Mouse (Mus musculus) c-Kit-positive CD71-negative TER-119-negative erythroid progenitor cells, embryonic 14.5 days (primary cell): ENCODE data around the gene Gabarapl1.
"Not testable (repeated sequence)": the region's sequence is repeated elsewhere in the genome, so short reads cannot be mapped to it uniquely, and the experiment has no call there.

ENCODE experiments used
- DNase-seq: peaks from one replicate; pipeline ENCODE4 v3.0.0-alpha.2; 2013; ENCODE audit warnings: low read depth

The Gabarapl1 gene

DNA sequence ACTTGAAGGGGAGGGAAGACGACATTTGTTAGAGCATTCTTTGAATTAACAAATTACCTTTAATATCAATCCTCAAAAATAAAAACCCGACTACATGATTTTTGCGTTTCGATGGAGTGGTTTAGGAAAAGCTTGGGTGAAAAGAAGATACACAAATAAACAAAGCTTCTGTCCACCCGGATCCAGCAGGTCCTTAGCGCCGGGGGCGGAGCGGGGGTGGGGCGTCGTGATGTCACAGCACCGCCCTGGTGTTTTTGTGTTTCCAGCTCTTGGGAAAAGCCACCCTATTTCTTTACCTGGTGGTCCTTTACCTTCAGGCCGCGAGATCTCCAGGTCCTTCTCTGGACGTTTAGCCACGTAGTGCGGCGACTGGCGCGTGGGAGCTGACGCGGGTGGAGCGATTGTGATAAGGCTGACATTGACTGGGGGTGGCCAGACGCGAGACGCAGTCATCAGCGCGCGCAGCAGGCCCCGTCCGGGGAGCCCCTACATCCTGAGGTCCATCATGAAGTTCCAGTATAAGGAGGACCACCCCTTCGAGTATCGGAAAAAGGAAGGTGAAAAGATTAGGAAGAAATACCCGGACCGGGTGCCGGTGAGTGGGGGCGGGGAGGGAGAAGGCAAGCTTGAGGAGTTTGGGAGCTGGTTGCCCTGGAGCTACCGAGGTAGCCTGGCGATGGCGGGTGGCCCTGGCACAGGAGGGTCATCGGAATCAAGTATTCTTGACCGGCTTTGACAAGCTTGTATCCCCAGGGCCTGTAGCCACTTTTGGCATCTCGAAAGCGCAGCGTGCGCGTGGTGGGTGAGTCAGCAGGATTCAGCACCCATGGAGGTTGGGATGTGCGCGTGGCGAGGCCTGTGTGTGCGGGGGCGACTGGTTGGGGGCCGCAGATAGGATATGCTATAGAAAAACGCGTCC is at the start of gene Gabarapl1:
Gene Gabarapl1 (plus strand): TSS at position 219 of the 919 bp plus-strand sequence.
- DNase-seq, result no peak

DNA sequence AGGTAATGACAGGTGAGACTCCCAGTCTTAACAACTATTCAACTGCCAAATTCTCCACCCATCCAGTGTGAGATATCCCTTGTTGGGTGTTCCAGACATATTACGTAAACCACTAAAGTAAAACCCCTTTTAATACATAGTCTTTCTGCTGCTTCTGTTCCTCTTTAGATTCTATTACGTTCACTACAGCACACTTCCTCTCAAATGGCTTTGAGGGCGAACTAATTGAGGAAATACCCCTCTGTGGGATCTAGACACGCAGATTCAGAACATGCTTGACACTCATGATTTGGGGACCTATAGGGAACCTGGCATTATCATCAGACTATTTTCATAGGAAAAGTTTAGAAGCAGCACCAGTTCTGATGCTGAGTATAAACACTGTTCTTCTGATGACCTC is 38.0 kb upstream of the Gabarapl1 start:
- DNase-seq, result no peak

DNA sequence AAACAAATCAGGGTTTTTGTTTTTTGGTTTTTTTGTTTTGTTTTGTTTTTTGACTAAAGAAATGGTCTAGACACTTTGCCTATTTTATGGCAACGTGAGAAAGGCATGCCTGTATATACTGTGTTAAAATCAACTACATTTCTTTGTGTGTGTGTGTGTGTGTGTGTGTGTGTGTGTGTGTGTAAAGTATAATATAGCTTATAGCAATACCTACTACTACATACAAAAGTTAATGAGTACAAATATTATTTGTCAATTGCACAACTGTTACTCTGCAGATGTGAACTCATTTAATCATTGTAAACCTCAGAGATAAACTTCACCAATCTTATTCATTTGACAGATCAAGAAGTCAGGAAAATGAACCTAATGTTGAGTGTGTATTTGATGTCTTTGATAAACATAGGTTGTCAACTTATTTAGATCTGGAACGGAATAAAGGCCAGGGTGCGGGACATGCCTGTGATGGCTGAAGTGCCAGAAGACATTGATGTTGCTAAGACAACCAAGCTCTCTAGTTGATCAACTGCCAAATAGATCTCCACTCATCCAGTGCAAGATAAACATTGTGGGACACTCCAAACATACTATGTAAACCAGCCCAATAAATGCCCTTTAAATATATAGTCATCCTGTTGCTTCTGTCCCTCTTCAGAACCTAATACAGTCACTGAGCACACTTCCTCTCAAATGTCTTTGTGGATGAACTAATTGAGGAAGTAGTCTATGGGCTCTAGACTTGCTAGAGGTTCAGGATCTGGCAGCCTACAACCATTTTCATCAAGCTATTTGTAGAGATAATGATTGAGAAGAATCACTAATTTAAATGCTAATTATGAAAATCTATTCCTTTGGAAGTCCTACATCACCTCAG is 35.4 kb upstream of the Gabarapl1 start:
- DNase-seq, result no peak

DNA sequence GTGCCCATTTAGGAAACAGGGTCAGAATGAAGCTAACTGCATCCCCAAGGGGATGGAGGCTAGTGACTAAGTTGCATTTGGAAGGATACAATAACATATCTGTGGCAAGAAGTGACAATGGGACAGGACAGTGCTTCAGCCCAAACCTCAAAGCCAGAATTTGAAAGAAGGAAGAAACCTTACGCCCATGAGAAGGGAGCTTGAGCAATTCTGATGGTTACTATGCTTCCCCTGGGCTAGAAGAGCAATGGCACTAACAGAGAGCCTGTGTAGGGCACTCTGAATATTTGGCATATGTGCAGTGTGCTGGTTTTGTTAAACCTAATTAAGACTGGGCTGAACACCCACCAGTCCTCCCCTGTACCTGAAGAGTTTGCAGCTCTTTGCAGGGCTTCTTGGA is 33.4 kb upstream of the Gabarapl1 start:
- not testable (repeated sequence) for DNase-seq

DNA sequence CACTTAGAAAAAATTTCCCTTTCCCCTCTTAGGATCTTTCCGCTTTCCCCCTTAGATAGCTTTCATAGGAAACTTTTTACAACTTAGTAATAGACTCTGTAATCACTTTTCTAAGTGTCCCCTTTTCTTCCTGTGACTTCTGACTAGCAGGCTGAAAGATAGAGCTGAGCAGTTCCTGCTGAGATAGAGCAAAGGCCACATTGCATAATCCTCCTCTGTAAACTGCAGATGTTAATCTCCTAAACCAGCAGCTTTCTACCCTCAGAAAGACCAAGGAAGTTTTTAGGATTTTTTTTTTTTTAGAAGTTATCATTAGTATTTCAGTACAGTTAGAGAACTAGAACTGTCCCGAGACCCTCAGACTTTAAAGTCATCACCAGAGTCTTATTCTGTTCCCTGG is 29.5 kb upstream of the Gabarapl1 start:
- no peak for DNase-seq

DNA sequence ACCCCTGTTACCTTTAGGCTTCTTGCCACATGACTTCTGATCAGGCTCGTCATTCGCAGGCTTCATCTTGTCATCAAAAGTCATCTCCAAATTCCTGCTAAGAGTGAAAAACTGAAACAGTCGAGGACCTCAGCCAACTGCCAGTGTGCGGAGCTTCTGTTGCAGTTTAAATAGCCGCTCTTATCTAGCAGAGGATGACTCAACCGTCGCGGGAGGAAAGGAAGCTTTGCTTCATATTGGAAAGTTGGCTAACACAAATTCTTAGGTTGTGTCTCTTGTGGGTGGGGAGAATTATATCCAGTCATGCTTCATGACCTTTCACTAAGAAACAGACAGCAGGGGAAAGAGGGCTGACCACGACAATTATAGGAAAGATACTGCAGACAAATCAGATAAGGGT is 25.9 kb upstream of the Gabarapl1 start, which contains the start of gene Olr1:
Gene Olr1 (minus strand): TSS at position 142 of the 400 bp plus-strand sequence.
- no peak for DNase-seq

DNA sequence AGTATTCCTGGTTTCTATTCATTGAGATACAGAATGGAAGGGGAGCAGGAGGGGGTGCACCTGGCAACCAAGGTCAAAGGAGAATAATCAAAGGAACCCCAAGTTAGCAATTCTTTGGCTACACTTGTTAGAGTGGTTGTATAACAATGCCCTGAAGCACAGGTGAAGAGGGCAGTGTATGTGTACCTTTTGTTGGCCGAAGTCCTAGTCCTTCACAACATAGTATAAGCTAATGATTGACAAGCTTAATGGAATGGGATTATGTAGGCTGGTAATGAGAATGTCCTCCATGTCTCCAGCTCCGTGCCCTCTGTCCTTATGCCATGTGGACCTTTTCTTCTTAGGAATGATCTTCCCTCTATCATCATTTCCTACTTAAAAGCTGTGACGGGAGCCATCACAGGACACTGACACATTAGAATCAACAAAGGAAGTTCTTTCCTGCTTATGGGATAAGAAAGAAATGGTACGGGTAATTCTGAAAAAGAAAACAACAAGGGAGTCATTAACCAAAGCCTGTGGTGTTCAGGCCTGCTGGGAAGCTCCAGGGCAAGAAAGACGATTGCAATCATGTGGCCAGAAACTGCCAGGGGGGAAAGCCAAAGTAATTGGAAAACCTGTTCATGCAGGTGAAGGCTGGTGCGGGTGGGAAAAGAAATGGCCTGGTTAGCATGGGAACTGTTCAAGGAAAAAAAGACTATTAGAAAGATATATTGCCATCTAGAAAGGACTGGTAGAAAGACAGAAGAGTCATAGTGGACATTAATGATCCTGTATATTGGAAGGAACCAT is 22.6 kb upstream of the Gabarapl1 start:
- no peak for DNase-seq

DNA sequence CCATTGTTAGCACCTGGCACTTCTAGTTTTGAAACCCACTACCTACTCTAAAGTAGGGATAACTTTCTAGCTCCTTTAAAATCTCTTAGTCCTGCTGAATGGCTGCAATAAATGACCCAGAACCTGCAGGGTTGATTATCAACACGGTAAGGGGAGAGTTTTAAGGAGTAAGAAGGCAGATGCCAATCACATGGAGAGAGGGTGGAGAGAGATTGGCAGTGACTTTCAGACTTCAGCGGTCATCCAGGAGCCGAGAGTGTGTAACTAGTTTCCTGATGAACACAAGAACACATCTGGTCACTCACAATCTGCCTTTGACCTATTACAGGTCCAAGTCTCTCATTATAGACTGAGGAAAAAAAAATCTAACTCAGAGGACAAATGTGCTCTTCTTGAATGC is 20.6 kb upstream of the Gabarapl1 start, which contains the start of gene Tmem52b:
Gene Tmem52b (plus strand): TSS at position 189 of the 400 bp plus-strand sequence.
- DNase-seq, result no peak

DNA sequence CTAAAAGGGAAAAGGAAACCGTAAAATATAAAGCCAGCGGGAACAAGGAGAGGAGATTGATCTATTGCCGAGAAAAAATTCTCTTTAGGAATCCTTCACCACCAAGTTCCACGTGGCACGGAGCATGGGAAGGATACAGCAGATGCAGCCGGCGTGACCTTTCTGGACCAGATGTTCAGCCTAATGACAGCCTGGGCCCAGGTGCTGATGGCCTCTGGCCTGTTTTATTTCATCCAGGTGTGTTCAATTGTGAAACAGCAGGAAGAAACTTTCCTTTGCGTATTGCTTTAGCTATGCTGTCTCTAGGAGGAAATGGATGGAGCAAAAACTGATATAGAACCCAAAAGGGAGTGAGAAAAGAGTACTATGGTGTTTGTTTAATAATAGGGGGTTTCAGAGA is 20.1 kb upstream of the Gabarapl1 start:
- no peak for DNase-seq

DNA sequence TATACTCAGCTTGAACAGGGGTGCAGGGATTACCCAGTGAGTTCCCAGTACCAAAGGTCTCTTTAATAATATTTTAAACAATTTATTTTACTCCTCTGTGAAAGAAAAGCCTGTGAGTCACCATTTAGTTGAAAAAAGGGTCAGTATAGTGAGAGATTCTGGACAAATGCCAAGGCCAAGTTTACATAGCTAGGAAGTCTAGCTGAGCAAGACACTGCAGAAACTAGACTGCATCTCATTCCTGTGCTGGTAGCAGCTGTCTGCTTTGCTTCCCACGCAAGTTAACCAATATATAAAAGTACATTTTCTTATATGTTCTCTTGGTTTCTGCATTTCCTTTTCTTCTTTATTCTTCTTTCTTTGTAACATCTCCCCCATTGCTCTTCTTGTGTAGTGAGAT is 19.6 kb upstream of the Gabarapl1 start:
- DNase-seq, result no peak

DNA sequence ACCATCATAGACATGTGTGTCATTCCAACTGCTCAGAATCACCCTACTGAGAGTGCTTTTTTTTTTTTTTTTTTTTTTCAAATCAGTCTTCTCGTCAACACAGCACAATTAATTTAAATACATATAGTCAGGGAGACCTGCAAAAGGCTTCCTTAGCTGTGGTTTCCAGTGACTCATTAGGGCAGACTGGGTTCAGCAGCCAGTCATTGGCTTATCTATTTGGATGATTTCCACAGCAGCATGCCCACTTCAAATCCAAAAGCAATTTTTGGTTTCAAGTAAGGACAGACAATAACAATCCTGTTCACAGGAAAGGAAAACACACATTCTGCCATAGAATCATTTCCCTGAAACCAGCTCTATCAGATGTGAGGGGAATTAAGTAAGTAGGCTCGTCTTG is 18.6 kb upstream of the Gabarapl1 start:
- DNase-seq, result no peak

DNA sequence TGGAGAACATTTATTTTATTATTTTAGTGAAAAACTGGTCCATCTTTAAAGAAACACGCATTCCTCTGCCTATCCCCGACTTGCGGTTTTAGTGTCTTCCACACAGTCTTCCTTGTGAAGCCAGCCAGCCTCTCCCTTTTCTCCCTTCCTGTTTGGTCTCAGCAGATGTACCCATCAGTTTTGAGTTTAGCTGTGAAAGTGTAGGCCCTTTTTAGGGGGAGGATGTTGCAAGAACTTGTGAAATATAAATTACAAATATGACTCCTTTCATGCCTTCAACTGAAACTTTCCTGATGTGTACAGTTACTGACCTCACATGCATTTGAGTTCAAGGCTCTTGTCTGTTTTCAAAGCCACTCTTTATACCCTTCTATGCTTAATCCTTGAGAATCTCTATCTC is 17.9 kb upstream of the Gabarapl1 start:
- no peak for DNase-seq

DNA sequence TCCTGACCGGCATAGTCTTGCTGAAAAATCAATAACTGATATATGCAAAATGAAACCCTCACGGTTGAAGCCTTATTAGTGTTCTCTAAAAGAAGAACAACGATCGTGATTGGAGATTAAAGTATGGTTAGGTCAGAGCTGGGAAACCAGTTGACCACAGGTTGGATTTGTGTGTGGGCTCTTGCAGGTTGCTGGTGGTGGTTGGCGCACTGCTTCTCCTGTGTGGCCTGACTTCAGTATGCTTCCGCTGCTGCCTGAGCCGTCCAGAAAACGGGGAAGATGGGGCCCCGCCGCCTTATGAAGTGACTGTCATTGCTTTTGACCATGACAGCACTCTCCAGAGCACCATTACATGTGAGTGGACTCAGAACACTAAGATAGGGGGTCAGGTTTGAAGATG is 16.6 kb upstream of the Gabarapl1 start:
- no peak for DNase-seq

DNA sequence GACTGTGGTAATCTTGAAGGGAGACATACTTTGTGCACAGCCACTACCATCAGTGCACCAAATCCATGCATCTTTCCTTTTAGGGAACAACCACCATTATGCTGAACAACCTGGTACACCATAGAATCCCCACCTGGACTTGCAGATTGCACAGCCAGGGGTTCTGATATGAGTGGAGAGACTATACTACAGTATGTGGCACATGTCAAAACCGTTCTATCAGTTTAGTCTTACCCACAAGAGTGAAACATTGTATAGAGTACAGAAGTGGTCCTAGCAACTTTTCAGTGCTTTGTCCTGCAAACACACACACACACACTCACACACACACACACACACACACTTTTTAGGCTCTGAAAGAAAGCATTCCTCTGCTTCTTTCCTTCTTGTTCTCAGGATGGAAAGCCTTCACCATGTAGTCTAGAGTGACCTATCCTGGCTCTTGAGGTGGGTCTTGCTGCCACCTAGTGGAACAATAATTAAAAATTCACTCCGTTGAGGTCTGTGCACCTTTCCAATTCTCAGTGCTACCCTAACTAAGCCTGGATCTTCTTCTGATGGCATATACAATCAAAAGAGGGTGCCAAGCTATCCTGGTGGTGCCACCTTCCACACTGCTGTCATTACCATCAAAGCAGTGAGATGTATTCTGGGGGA is 15.1 kb upstream of the Gabarapl1 start:
- DNase-seq, result no peak

DNA sequence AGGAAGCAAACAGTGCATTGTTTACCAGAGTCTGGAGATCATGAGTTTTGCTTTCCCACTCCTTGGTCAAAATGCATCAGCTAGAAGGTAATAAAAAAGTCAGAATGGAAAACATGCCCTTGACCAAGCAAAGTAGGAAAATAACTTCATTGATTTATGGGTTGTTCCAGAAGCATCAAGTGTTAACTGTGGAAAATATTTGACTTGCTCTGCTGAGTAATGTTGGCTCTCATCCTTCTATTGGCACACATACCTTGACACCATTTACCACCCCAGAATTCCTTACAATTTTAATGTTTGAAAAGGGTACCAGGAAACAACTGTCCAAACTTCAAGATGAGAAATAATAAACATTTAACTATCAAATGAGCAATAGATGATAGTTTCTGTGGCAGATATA is 6.9 kb upstream of the Gabarapl1 start:
- DNase-seq, result no peak

DNA sequence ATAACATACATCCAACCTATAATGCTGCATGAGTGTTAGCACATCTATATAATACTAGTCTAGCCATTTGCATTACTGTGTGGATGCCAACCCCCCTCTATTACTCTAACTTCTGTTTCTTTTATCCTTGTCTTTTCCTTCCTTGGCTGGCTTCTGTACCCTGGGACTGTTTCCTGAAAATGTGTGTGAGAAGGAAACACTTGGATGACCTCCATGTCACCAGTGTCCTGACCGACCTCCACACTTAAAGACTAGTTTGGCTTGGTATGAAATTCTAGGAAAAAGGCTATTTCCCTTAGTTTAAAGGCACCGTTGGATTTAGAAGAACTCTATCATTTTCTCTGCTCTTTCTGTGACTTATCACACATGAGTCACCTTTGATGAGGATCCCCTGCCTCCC is 5.5 kb upstream of the Gabarapl1 start:
- DNase-seq, result no peak

DNA sequence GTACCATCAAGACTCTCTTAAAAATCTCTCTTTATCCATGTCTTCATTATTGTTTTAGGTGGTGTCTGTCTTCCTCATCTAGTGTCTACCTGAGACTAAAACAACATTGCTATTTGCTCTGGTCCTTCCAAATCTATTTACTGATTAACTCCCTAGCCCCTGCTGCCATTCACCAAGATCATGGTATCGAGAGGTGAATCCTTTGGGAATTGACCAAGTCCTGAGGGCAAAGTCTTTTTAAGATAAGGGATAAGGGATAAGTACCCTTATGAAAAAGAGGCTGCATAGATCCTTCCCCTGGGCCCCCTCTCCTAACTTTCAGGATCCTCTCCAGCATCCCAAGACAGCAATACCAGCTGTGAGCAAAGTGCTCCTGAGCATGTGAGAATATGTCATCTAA is 3.4 kb upstream of the Gabarapl1 start:
- DNase-seq, result no peak

DNA sequence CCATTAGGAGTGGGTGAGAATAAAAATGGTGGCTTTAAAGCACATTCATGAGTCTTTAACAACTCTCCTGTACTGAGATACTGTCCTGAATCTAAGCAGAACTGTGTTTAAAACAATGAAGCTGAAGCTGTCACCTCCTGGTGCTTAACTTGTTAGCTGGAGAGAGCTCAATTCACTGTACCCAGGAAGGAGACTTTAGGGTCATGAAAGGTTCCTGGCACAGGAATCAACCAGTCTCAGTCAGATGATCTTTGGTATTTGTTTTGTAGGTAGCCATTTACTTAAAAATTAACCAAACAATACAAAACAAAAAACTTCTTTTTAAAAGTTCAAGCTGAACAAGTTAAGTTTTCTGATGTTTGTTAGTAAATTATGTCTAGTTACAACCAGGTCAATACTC is 2.7 kb upstream of the Gabarapl1 start:
- no peak for DNase-seq

DNA sequence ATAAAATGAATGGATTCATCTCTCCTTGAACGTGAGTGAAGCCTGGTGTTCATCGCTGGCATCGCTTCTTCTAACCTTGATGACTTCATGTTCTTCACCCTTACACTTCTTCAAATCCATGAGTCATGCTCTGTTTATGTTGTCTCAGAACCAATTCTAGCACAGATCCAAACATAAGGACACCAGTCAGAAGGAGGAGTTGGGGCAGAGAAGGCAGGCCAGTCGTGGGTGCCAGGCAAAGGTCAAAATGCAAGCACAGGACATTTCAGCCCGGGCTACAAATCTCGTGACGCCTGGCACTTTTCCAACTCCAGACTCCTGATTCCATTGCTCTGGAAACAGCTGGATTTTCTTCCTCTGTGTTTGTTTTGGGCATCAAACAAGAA is 411 bp upstream of the Gabarapl1 start:
- DNase-seq, result no peak

DNA sequence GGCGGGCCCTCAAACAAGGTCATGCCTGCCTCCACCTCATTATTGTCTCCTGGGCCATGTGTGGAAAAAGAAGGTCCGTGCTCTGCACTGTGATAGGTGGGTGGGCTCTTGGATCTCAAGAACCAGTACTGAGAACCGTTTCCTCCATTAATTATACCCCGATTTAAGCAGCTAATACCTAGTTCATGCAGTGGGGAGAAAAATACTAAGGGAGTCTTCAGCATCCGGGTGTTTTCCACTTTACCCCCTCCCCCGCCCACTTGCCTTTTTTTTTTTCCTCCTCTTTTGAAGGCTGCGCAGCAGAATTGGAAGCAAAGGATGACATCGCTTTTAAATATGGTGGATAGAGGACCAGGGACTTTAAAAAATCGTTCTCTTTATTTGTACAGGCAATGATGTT is 1.1 kb downstream of the Gabarapl1 start:
- DNase-seq, result no peak

DNA sequence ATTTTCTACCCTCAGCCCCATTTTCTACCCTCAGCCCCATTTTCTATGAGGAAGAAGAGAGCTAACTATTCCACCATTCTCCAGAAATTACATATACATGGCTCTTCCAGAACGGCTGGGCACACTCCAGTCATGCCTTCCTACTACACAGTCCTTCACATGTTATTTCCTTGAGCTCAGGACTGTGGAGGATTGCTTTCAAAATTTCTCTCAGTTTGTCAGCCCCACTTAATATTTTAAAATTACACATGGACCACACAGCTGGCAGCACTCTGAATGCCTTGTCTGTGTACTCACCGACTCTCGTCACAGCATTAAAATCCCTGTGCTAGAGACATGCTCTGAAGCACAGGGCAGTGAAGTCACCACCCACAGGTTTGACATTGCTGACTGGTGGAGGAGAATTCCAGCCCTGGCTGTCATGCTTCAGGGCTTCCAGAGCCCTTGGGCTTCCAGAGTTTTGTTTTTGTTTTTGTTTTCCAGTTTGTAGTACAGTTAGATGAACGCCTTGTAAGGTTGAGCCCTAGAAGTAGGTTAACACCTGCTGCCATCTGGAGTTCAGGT is 1.7 kb downstream of the Gabarapl1 start:
- DNase-seq, result no peak
